Mouse (Mus musculus) stomach, embryonic 14.5 days (tissue): Measurements from ENCODE around the gene Pdp2. TPM values are rescaled to one million over a fixed set of nuclear protein-coding genes. Genes with fewer than 3 reads are reported as not detected.

ENCODE experiments used
- ATAC-seq: fragments of 200-750 bp; cut with Nextera tagmentation; 2 replicates; pipeline ENCODE4 v1.8.0; 2017; ENCODE audit warnings: low read depth, moderate TSS enrichment; ENCODE audit not compliant: insufficient number of reproducible peaks, insufficient read depth, low FRiP score
- H3K27ac ChIP-seq: fragments of 300-500 bp; sonication (generic); 2 replicates; pipeline ENCODE4 v1.5.1; 2014; ENCODE audit warnings: mild to moderate bottlenecking, low read length, moderate library complexity, mixed read lengths
- H3K27me3 ChIP-seq: fragments of 300-500 bp; sonication (generic); 2 replicates; pipeline ENCODE4 v1.6.1; 2014; ENCODE audit warnings: low read length, control low read depth, mixed read lengths; ENCODE audit not compliant: control insufficient read depth, insufficient read depth
- H3K36me3 ChIP-seq: fragments of 300-500 bp; sonication (generic); 2 replicates; pipeline ENCODE4 v1.6.1; 2014; ENCODE audit warnings: mild to moderate bottlenecking, control low read depth, low read length, moderate library complexity, mixed read lengths; ENCODE audit not compliant: control insufficient read depth, insufficient read depth
- H3K4me1 ChIP-seq: fragments of 300-500 bp; sonication (generic); 2 replicates; pipeline ENCODE4 v1.6.1; 2014; ENCODE audit warnings: low read length, control low read depth, mixed read lengths; ENCODE audit not compliant: control insufficient read depth, insufficient read depth
- H3K4me2 ChIP-seq: fragments of 300-500 bp; sonication (generic); replicated peaks from 2 replicates; pipeline ENCODE4 v1.6.1; 2014; ENCODE audit warnings: low read depth, low read length, control low read depth
- H3K4me3 ChIP-seq: fragments of 300-500 bp; sonication (generic); 2 replicates; pipeline ENCODE4 v1.5.1; 2014; ENCODE audit warnings: low read depth, low read length, control low read depth
- H3K9ac ChIP-seq: fragments of 300-500 bp; sonication (generic); replicated peaks from 2 replicates; pipeline ENCODE4 v1.6.1; 2014; ENCODE audit warnings: low read depth, mild to moderate bottlenecking, control low read depth, low read length, moderate library complexity, mixed read lengths
- H3K9me3 ChIP-seq: fragments of 300-500 bp; sonication (generic); 2 replicates; pipeline ENCODE4 v1.6.1; 2016; ENCODE audit warnings: low read depth, low read length, control low read depth; ENCODE audit not compliant: control insufficient read depth
- WGBS: fragments of 180-500 bp; shearing (Covaris S2); extraction: QIAGEN DNeasy Blood & Tissue Kit; methylation state at CpG from one replicate; pipeline ENCODE4 v1.1.7; 2014; 5-methylcytosine and 5-hydroxymethylcytosine counted together
- polyA plus RNA-seq: library from polyadenylated mRNA; unstranded; fragments of >200 nt; fragmentation: Nextera tagmentation; extraction: Ambion mirVana; gene quantifications from 2 replicates; pipeline ENCODE4 v1.2.1, GENCODE M21; 2014

Gene Pdp2
- polyA plus RNA-seq, 1 experiment from 2014 or later, result 13.7 TPM

- peak overlapping the region; percentile 50 for H3K4me2 ChIP-seq
- H3K27ac ChIP-seq, result no peak overlapping the region
- no peaks in the 10 kb centered on the region for H3K9me3 ChIP-seq
- H3K27me3 ChIP-seq, result no peaks in the 10 kb centered on the region
- no peak overlapping the region for H3K4me3 ChIP-seq
- no peak for ATAC-seq
- peaks cover 8% of the 10 kb centered on the region; the same call in 1 of the 2 replicates for H3K36me3 ChIP-seq
- H3K9ac ChIP-seq, result no peak overlapping the region
- WGBS, result 27% methylated on average over 5 of the region's 5 CpGs
- peaks cover 7% of the 10 kb centered on the region; the same call in 1 of the 2 replicates for H3K4me1 ChIP-seq
Measured at GRCm38 (mm10) chr8:104631975-104632374, 40.7 kb downstream of the Pdp2 start.

DNA sequence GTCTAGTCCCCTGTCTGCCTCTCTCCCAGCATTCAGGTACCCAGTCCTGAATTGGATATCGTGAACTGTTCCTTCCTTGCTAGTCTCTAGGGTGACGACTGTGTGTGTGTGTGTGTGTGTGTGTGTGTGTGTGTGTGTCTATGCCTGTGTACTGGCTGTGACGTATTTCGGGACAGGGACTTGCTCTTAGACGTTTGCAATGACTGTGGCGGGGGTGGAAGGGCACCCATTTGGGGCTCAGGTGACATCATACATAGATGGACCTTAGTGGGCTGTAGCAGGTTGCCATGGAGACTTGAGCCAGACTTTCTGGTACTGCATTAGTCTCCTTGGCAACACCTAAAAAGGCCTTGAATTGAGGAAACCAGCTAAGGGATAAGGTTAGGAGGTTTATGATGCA is 41.2 kb downstream of the Pdp2 start:
- Histone ChIP-seq H3K4me1 (peaks cover 7% of the 10 kb centered on the region; the same call in 1 of the 2 replicates), H3K9ac (no peak overlapping the region), H3K27ac (no peak overlapping the region), H3K36me3 (peaks cover 8% of the 10 kb centered on the region; the same call in 1 of the 2 replicates), H3K4me2 (no peak overlapping the region), H3K9me3 (no peaks in the 10 kb centered on the region), H3K4me3 (no peak overlapping the region), H3K27me3 (no peaks in the 10 kb centered on the region)
- no peak for ATAC-seq
- 66% methylated on average over 6 of the region's 6 CpGs for WGBS

DNA sequence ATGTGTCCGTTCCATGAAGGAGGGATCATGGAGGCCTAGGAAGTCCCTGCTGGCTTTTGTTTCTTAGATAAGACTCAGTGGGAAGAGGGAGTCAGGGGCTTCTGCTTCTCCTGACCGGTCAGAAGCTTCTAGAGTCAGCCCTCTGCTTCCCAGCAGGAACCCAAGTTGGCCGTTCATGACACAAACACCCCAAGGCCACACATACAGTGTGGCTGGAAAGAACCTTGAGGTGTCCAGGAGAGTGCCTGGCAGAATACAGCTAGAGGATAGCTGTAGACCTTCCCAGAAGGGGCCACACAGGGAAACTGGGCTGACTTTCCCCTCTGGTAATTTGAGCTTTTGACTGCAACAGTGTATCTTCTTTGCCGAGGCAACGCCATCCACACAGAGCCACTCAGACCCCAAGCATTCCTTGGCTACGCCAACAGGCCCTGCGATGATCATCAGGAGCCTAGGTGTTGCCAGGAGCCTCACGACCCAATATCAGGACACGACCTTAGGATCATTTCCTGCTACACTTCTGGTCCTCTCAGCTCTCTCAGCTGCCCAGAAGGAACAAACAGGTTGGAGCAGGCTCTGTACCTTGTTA is 42.0 kb downstream of the Pdp2 start:
- H3K4me1 ChIP-seq, result peaks cover 7% of the 10 kb centered on the region; the same call in 1 of the 2 replicates
- WGBS, result 49% methylated on average over 9 of the region's 9 CpGs
- no peak overlapping the region for H3K4me2 ChIP-seq
- no peak overlapping the region for H3K4me3 ChIP-seq
- no peak overlapping the region for H3K27ac ChIP-seq
- no peaks in the 10 kb centered on the region for H3K9me3 ChIP-seq
- ATAC-seq, result no peak
- H3K9ac ChIP-seq, result no peak overlapping the region
- peaks cover 8% of the 10 kb centered on the region for H3K36me3 ChIP-seq
- no peaks in the 10 kb centered on the region for H3K27me3 ChIP-seq

DNA sequence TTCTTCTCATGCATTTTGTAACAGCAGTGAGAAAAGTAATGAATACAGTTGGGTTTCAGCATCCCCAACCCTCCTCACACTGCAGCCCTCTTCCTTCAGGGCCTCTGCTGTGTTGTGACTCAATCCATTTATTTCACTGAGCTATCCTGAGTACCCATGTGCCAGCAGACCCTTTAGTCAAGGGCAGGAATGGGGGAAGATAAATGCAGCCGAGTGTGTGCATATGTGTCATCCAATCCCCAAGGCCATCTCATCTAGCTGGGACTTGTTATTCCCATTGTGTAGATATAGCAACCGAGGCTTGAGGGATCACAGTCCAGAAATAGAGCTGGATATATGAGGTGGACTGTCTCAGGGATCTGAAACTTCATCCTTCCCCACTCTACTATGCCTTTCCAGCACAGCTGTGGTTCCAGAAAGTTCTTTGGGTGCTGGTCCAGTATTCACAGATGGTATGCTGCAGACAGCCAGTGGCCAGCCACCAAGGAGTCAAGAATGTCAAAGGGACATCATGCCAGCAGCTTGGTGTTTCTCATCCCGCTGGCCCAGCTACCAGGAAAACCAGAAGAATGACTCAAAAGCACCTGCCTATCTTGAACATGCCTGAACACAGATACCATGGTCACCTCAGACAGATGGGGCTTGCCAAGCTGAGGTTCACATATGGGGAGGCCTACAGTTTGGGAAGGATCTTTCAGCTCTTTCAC is 43.9 kb downstream of the Pdp2 start:
- Histone ChIP-seq H3K9me3 (no peaks in the 10 kb centered on the region), H3K36me3 (peaks cover 22% of the 10 kb centered on the region), H3K27me3 (no peaks in the 10 kb centered on the region), H3K4me3 (no peak overlapping the region), H3K4me1 (peaks cover 8% of the 10 kb centered on the region; the same call in 1 of the 2 replicates), H3K27ac (no peak overlapping the region), H3K9ac (no peak overlapping the region), H3K4me2 (no peak overlapping the region)
- WGBS, result 89% methylated on average over 3 of the region's 3 CpGs
- ATAC-seq, result no peak

DNA sequence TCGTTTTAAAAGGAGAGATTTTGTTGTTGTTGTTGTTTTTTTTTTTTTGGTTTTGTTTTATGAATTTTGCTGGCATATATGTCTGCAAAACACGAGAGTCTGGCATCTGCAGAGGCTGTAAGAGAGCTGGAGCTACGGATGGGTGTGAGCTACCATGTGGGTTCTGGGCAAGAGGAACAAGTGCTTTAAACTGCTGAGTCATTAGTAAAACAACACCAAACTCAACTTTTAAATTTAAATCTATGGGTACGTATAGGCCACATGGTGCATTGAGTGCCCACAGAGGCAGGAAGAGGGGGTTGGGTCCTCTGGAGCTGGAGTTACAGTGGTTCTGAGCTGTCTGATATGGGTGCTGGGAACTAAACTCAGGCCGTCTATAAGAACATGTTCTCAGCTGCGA is 46.8 kb downstream of the Pdp2 start:
- Histone ChIP-seq H3K36me3 (peaks cover 22% of the 10 kb centered on the region), H3K27ac (no peak overlapping the region), H3K4me1 (peaks cover 13% of the 10 kb centered on the region), H3K4me3 (no peak overlapping the region), H3K9me3 (no peaks in the 10 kb centered on the region), H3K27me3 (no peaks in the 10 kb centered on the region), H3K9ac (no peak overlapping the region), H3K4me2 (no peak overlapping the region)
- WGBS, result 92% methylated on average over 6 of the region's 6 CpGs
- ATAC-seq, result no peak

DNA sequence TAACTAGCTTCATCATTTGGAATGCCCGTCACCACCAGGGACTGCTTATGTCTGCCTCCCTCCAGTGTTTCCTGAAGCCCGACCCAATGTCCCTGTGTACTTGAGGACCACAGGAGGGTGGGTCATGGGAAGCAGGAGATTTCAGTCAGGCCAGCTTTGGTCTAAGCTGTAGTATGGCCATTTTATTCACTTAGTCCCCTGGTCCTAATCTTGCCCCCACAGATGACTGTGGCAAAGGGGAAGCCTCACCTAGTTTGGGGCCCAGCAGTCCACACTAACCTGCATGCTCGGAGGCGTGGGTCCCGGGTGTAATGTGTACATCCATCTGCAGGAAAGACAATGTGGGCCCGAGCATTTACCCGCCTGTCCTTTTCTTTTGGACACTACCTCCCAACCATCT is 49.0 kb downstream of the Pdp2 start:
- Histone ChIP-seq H3K4me3 (peak overlapping the region; percentile 70), H3K27me3 (no peaks in the 10 kb centered on the region), H3K9ac (peak overlapping the region; percentile 74), H3K4me2 (peak overlapping the region; percentile 90), H3K36me3 (peaks cover 18% of the 10 kb centered on the region), H3K4me1 (peaks cover 13% of the 10 kb centered on the region), H3K27ac (no peak overlapping the region), H3K9me3 (no peaks in the 10 kb centered on the region)
- 81% methylated on average over 7 of the region's 7 CpGs for WGBS
- no peak for ATAC-seq

DNA sequence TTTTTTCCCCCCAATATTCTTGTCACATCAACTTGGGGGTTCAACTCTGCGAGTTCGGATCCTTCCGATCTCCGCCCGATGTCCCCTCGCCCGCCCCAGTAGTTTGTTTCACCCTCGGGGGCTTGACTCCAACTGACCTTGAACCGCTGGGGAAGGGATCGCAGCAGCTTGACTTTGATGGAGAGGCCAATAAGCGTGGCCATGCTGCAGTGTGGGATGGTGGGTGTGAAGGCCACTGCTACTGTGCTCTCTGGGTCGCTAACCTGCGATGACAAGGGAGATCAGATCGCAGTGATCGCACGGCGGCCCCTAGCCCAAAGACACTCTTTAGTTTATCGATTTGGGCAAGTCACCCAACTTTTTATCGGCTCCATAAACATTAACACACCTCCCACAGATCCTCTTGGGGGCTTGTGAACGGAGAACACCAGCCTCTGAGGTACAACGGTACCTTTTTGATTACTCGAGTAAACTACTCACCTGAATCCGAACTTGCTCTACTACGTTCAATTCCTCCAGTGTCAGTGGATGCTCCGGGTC is 49.6 kb downstream of the Pdp2 start:
- no peak overlapping the region for H3K27ac ChIP-seq
- peak overlapping the region; percentile 70 for H3K4me3 ChIP-seq
- 6% methylated on average over 25 of the region's 25 CpGs for WGBS
- H3K27me3 ChIP-seq, result no peaks in the 10 kb centered on the region
- peak overlapping the region; percentile 74 for H3K9ac ChIP-seq
- H3K36me3 ChIP-seq, result peaks cover 16% of the 10 kb centered on the region
- H3K9me3 ChIP-seq, result no peaks in the 10 kb centered on the region
- no peak for ATAC-seq
- peak overlapping the region; percentile 90 for H3K4me2 ChIP-seq
- peaks cover 13% of the 10 kb centered on the region for H3K4me1 ChIP-seq

DNA sequence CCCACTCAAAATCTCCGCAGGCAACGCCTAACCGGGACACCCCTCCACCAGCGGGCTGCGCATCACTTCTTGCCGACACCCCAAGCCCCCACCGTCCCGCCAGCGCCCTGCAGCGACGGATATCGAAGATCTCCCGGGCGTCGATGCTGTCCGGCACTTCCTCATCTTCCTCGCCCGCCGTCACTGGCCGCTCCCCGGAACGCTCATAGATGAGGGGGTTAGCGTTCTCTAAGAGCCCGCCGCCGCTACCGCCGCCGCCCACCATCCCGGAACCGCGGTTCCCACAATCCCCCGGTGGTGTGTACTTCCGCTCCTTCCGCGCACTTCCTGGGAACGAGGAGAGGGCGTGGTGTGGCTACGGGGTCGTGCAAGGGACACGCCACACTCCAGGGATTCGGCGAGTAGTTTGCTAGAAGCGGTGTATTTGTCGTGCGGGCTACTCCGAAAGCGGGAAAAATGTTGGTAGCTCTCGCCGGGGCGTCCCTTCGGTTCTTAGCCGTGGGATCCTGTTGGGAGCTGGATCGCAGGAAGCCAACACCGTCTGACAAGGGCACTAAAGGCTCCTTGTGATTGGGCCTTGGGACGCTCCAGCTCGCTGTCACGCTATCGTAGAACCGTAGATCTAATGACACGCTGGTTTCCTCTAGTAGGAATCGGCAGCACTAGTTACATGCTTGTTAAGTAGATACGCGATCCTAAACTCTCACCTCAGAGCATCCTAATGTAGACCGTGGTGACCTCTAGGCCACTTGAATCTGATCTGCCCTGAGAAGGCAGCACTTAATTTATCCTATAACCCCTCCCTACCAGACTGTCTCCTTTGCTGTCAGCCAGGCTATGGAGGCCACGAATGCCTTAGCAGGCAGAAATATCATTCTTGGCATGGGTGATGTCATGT is 50.4 kb downstream of the Pdp2 start, which contains the start of gene Ciao2b:
TSS of gene Ciao2b (minus strand) at position 540 of the 898 bp plus-strand sequence.
- Histone ChIP-seq H3K4me3 (peak within 1 kb of the TSS; percentile 70), H3K4me1 (peaks cover 13% of the 10 kb centered on the region), H3K27me3 (no peaks in the 10 kb centered on the region), H3K4me2 (peak within 1 kb of the TSS; percentile 90), H3K27ac (peak within 1 kb of the TSS; percentile 64; the same call in 1 of the 2 replicates), H3K36me3 (peaks cover 15% of the 10 kb centered on the region), H3K9ac (peak within 1 kb of the TSS; percentile 74), H3K9me3 (no peaks in the 10 kb centered on the region)
- peak; percentile 94 for ATAC-seq
- under 1% methylated on average over 66 of the region's 66 CpGs for WGBS
